Mouse (Mus musculus): ENCODE results near the gene Hoxa5.

DNA sequence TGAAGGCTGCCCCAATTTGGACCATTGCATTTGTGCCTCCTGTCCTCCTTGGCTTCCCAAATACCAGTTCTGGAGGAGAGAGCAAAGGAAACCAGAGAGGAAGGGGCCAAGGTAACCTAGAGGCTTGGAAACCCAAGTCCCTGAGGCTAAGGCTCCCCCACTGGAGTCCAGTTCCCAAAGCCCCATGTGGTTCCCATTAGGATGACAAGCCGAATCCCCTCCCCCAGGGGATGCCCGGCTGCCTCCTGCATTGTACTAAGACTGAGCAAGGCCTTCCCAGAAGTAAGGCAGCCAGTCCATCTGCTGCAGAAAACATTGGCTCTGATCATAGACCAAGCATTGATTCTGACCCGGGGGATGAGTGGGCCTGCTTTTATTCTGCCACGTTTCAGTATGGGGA is 33.1 kb downstream of the Hoxa5 start:
- TF ChIP-seq TCF12 (IDR thresholded peaks at IDR 0.05; ENCODE audit: low read depth, low read length) (no peak), ETS1 (conservative IDR thresholded peaks at IDR 0.05; ENCODE audit: low read depth, low read length) (no peak), KAT2A (IDR thresholded peaks at IDR 0.05; ENCODE audit: insufficient replicate concordance, low read length) (no peak)
